Mouse (Mus musculus) cerebellum, adult 2 months (tissue): Measurements from ENCODE around the gene Itih1.

Experiments
- CTCF ChIP-seq: fragments of 200-500 bp; IDR thresholded peaks from 2 replicates; pipeline ENCODE4 v1.5.1; 2011; ENCODE audit warnings: low read depth, mild to moderate bottlenecking, control low read depth, low read length, moderate library complexity, borderline replicate concordance; ENCODE audit not compliant: insufficient read depth
- POLR2A ChIP-seq: fragments of 200-500 bp; IDR thresholded peaks from 2 replicates; pipeline ENCODE4 v1.6.1; 2011; ENCODE audit warnings: low read length, control low read depth, borderline replicate concordance; ENCODE audit not compliant: insufficient read depth

DNA sequence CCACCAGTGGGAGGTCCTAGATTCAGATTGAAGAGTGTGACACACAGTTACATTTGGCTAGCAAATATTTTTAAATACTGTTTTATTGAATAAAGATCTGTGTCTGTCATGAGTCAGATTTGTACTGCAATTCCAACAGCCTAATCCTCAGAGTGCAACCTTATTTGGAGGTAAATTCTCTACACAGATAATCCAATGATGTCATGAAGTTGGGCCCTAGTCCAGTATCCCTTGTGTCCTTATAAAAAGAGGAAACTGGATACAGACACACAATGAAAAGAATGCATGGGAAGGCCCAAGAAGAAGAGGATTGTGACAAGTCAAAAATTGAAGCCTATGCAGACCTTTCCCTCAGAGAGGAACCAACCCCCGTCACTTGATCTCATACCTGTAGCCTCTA lies 26.6 kb downstream of the Itih1 start:
- no peak for TF ChIP-seq CTCF
- no peak for TF ChIP-seq POLR2A
